Mouse (Mus musculus) kidney, postnatal 4 days (tissue): ENCODE measurements around the gene Igfn1.

Experiments used
- DNase-seq, 2 experiments: peaks; one replicate each; pipeline ENCODE4 v3.0.0; 2021; ENCODE audit warnings: mixed read lengths in 2 of 2

Igfn1 gene

GRCm38 (mm10) chr1:136006292-136006748 lies at the start of gene Igfn1:
Igfn1 (minus strand) TSS chr1:136006342.
- no peak for DNase-seq

GRCm38 (mm10) chr1:136055771-136056170 lies 49.6 kb upstream of the Igfn1 start:
- no peak for DNase-seq

DNA sequence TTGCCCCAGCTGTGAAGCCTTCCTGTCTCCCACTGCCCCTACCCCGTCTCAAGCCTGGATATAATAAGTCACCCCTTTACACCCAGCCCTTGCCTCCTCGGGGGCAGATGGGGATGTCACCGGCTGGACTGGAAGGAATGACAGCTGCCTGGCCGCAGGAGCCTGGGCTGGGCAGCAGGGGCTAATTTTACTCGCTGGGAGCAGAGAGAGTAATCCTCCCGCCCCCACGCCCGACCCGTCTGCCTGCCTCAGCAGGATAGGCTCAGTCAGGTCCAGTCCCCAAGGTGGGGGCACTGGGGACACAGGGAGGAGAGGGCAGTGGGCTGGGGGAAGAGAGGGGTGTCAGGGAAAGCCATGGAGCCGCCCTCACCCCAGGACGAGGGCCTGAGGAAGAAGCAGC lies 46.4 kb upstream of the Igfn1 start, which contains the start of gene Cacna1s:
TSS of gene Cacna1s (plus strand) at position 204 of the 400 bp plus-strand sequence.
- peak; percentile 18 to 37 for DNase-seq

GRCm38 (mm10) chr1:136051465-136051864 lies 45.3 kb upstream of the Igfn1 start:
- peak; percentile 79 to 86 for DNase-seq

GRCm38 (mm10) chr1:136051013-136051315 lies 44.8 kb upstream of the Igfn1 start:
- peak; percentile 23 to 43 for DNase-seq

GRCm38 (mm10) chr1:136050312-136051012 lies 44.3 kb upstream of the Igfn1 start, which contains the start of gene Ascl5:
Ascl5 (plus strand) TSS chr1:136050804.
- no peak for DNase-seq

GRCm38 (mm10) chr1:136047894-136048293 lies 41.8 kb upstream of the Igfn1 start:
- DNase-seq: no peak

- peak; percentile 15 to 28 for DNase-seq
These were observed 41.3 kb upstream of the Igfn1 start for GRCm38 (mm10) chr1:136047432-136047831.

- peak; percentile 77 to 79 for DNase-seq
These were observed 39.6 kb upstream of the Igfn1 start for GRCm38 (mm10) chr1:136045774-136046173.

GRCm38 (mm10) chr1:136040874-136041273 lies 34.7 kb upstream of the Igfn1 start:
- no peak for DNase-seq

GRCm38 (mm10) chr1:136040452-136040851 lies 34.3 kb upstream of the Igfn1 start:
- DNase-seq: no peak

DNA sequence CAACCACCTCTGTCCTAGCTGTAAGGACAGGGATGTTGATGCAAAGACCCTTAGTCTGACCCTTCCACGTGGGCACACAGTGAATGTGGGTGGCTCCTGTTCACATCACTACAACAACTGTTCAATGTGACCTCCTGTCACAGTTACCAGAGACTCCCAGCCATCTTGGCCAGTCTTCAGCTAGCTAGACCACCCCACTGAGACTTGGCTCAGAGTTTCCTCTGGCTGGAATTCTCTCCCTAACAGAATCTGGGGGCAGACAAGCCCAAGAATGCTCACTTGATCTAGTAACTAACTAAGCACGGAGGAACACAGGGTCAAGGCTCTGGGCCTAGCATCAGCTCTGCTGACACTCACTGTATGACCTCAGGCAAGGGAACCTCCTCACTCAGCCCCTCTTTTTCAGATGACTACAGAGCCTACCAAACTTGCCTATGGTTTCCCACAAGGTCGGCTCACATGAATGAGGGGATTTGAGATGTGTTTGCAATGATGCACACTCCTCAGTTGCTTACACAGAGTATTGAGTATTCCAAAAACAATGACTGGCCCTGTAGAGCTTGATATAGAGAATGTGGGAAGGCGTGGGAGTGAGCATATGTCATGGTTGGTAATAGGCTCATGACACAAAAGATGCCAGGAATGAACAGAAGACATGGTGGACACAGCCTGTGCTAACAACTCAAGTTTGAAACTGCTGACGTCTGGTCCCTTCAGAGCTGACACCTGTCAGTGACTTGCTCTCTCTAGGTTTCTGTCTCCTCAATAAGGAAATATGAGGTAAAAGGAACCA lies 32.8 kb upstream of the Igfn1 start:
- no peak for DNase-seq

GRCm38 (mm10) chr1:136032961-136033360 lies 26.8 kb upstream of the Igfn1 start:
- no peak for DNase-seq

- peak in 1 of 2 experiments; percentile 44 for DNase-seq
These were observed 25.6 kb upstream of the Igfn1 start for GRCm38 (mm10) chr1:136031697-136032096.

DNA sequence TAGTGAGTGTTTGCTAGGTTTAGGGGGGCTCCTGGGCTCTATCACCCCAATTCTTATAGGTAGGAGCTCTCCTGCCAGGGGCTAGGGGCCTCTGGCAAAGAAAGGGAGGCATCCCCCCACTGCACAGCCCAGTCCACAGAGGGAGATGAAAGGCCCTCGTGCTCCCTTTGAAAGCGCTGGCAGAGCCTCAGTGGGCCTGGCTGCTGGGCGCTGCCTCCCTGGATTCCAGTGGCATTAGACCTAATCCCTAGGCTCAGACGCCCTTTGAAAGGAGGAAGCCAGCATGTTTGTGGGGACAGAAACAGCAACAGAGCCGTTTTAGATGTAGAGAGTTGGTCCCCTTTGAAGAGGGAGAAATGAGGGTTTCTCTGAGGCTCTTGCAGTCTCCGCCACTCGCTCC lies 24.1 kb upstream of the Igfn1 start:
- no peak for DNase-seq

DNA sequence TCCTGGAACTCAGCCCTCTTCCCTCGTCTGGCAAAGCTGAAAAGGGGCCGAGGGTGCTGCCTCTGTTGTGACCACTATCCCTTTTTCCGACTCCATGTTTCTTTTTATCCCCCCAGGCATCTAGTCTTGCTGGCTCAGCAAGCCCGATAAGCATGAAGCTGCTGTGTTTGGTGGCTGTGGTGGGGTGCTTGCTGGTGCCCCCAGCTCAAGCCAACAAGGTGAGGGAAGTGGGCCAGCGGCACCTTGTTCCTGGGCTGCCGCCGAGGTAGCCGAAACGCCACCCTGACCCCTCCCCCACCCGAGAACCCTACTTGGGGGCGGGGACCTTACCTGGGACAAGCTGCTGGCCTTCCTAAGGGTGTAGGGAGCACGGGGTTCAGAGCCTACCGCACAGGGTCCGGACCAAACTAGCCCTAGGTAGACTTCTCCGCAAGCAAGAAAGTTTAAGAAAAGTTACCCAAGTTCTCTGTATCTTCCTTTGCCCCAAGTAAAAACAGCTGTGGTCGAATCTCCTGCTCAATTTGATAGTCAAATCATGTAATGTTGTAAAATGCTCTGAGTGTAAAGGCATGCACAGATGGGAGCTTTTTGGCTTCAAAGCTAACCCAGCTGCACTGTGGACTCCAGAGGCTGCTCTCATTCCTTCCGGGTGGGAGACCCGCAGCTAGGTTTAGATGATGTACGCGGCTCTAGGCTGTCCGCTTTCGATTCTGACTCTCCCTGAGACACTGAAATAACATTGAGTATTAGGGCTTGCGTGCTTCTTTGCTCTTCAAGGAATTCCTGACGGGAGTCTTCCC lies 12.4 kb upstream of the Igfn1 start:
- peak; percentile 56 to 72 for DNase-seq

GRCm38 (mm10) chr1:136017907-136018313 lies 11.8 kb upstream of the Igfn1 start:
- DNase-seq: peak; percentile 92 to 95

GRCm38 (mm10) chr1:136017307-136017706 lies 11.2 kb upstream of the Igfn1 start:
- DNase-seq: no peak

DNA sequence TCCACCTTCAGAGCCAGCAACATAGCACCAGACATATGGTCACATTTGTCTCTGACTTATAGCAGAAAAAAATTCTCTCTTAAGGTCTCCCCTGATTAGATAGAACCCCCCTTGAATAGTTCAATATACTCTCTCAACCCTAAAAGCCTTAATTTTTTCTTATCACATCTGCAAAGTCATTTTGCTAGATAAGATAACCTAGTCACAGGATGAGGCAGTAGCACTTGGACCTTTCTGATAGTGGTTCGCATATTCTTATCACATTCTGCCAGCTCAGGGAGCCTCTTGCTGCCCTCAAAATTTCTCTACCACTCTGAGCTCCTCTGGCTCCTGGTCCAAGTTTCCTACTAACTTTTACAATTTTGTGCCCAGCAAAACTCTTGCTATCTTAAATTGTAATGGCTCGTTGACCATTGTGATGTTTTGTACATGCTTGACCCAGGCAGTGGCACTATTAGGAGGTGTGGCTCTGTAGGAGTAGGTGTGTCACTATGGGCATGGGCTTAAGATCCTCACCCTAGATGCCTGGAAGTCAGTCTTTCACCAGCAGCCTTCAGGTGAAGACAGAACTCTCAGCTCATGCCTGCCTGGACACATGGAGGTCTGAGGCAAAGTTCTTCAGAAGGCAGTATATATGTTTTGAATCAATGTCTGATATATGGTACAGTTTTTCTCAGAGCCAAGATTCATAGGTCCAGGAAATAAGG lies 8.8 kb upstream of the Igfn1 start:
- no peak for DNase-seq

DNA sequence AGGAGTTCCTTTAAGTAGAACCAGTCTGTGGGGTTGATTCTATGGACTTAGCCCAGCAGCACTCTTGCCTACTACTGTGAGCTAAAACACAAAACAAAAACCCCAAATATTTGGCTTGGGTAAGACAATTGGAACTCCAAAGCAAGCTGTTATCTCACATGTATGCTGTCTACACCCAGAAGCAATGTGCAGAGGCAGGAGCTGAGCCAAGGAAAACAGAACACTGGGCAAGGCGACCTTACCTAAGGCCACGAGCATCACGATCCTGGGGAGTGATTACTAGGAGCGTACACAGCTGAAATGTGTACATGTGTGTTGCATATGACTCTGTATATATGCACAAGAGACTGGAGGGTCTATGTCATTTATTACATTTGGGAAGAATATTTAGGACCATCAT lies 7.4 kb upstream of the Igfn1 start:
- no peak for DNase-seq

- DNase-seq: no peak
These were observed 4.1 kb upstream of the Igfn1 start for GRCm38 (mm10) chr1:136010247-136010646.

DNA sequence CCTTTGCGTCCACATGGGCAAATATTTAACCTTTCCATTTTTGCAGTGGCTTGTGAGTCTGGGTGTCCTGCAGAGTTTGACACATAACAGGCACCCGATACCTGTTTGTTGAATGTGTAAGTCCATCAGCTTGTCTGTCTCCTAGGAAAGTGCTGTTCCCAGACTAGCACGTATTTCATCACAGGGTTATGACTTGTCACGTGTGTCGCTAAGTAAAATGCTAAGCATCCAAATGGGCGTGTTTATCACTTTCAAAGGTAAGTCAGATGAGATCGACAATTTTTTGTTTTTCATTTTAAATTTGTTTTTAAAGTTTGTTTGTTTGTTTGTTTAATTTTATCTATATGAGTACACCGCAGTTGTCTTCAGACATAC lies 2.0 kb upstream of the Igfn1 start:
- DNase-seq: no peak
